ENCODE assay signal across 9 mouse cellular contexts in genomic region chr17:43157781-43158501, GRCm38 (mm10).
A peak's percentile ranks its signal among the peaks of the same experiment; 100 is the strongest.
DNase-seq lines count a peak whose midpoint lies in the region; ATAC-seq lines count a peak whose summit lies in the region.
"Had no signal": no experiment of that assay in that cellular context is flagged by ENCODE, and none has a peak within 500 bp of the region (broad histone marks: within the 10 kb centered on the region; RNA-seq: fewer than 3 reads in every experiment).

No protein-coding gene starts in this region.

- peaks cover 22% of the 10 kb centered on the region for H3K4me1 ChIP-seq in embryonic facial prominence, embryonic 10.5 days
- H3K4me1 ChIP-seq in hindbrain, embryonic 10.5 days (replicated peaks) = peaks cover 21% of the 10 kb centered on the region
- peaks cover 18% of the 10 kb centered on the region for H3K4me1 ChIP-seq in midbrain, embryonic 15.5 days

- intact Hi-C loops in left cerebral cortex, postnatal 25 days (cut with DNase I) = loop anchor here (5.0 kb wide), 1 partner anchor 141 kb away; the partner anchor contains the start of gene Tnfrsf21

- H3K9me3 ChIP-seq in embryonic facial prominence, embryonic 10.5 days = no peaks in the 10 kb centered on the region
- no peaks in the 10 kb centered on the region for H3K9me3 ChIP-seq in hindbrain, embryonic 10.5 days
- no peaks in the 10 kb centered on the region for H3K9me3 ChIP-seq in midbrain, embryonic 15.5 days

- H3K4me2 ChIP-seq in midbrain, embryonic 15.5 days = peak overlapping the region; percentile 50

- 13% methylated on average over 15 of the region's 15 CpGs for WGBS in embryonic facial prominence, embryonic 10.5 days
- WGBS in hindbrain, embryonic 10.5 days = 17% methylated on average over 15 of the region's 15 CpGs
- WGBS in midbrain, embryonic 15.5 days = 20% methylated on average over 15 of the region's 15 CpGs

- ATAC-seq in midbrain, embryonic 15.5 days (replicated peaks) = peak; percentile 96

- peak; percentile 77 for DNase-seq in ZHBTc4 (ENCODE audit: low read depth, low spot score)
- peak; percentile 67 for DNase-seq in embryonic facial prominence, embryonic 10.5 days (ENCODE audit: low spot score)
- peak; percentile 52 for DNase-seq in hindbrain, embryonic 10.5 days (ENCODE audit: low spot score)
- peak; percentile 40 to 62 for DNase-seq in left cerebral cortex, postnatal 25 days (ENCODE audit: low spot score in 2 of 2)
- no peak for DNase-seq in adrenal gland, postnatal 36 days
- no peak for DNase-seq in thymus, postnatal 36 days
- no peak for DNase-seq in adrenal gland, postnatal 10 days

- H3K4me3 ChIP-seq in embryonic facial prominence, embryonic 10.5 days = peak overlapping the region; percentile 44
- H3K4me3 ChIP-seq in hindbrain, embryonic 10.5 days = peak overlapping the region; percentile 38
- H3K4me3 ChIP-seq in midbrain, embryonic 15.5 days = peak overlapping the region; percentile 29

- no peaks in the 10 kb centered on the region for H3K36me3 ChIP-seq in embryonic facial prominence, embryonic 10.5 days (replicated peaks)
- H3K36me3 ChIP-seq in hindbrain, embryonic 10.5 days = no peaks in the 10 kb centered on the region
- H3K36me3 ChIP-seq in midbrain, embryonic 15.5 days (replicated peaks) = no peaks in the 10 kb centered on the region

- peak overlapping the region; percentile 36; the same call in 1 of the 2 replicates for H3K27ac ChIP-seq in embryonic facial prominence, embryonic 10.5 days (replicated peaks)
- peak overlapping the region; percentile 82 for H3K27ac ChIP-seq in hindbrain, embryonic 10.5 days
- peak overlapping the region; percentile 76 for H3K27ac ChIP-seq in midbrain, embryonic 15.5 days
- H3K27ac ChIP-seq: macrophage had no signal

- no peaks in the 10 kb centered on the region for H3K27me3 ChIP-seq in embryonic facial prominence, embryonic 10.5 days (replicated peaks; ENCODE audit: low read depth, poor library complexity, severe bottlenecking)
- H3K27me3 ChIP-seq in hindbrain, embryonic 10.5 days (ENCODE audit: insufficient read depth, poor library complexity, severe bottlenecking) = no peaks in the 10 kb centered on the region
- H3K27me3 ChIP-seq in midbrain, embryonic 15.5 days (replicated peaks) = no peaks in the 10 kb centered on the region

- H3K9ac ChIP-seq in midbrain, embryonic 15.5 days = peak overlapping the region; percentile 34

Comparison
In these comparisons a context has a peak if more than half of its experiments do, and no peak if none do; other contexts are left out.
1. DNase-seq: peak in ZHBTc4 (single experiment), embryonic facial prominence, embryonic 10.5 days (single experiment), hindbrain, embryonic 10.5 days (single experiment) and left cerebral cortex, postnatal 25 days (2 of 2); none in adrenal gland, postnatal 36 days (0 of 2), thymus, postnatal 36 days (0 of 2) and adrenal gland, postnatal 10 days (single experiment).
2. Peak in every context shown above with its lines, with median percentiles within 50 percentile points of each other: H3K27ac ChIP-seq and H3K4me3 ChIP-seq.